Mouse (Mus musculus) lung, postnatal 25 days (tissue): ENCODE measurements around the gene Mad2l1bp.
A peak's percentile ranks its signal among the peaks of the same experiment; 100 is the strongest.

Experiments
- DNase-seq: peaks from one replicate; pipeline ENCODE4 v3.0.0; 2022; ENCODE audit warnings: low spot score

Gene Mad2l1bp

DNA sequence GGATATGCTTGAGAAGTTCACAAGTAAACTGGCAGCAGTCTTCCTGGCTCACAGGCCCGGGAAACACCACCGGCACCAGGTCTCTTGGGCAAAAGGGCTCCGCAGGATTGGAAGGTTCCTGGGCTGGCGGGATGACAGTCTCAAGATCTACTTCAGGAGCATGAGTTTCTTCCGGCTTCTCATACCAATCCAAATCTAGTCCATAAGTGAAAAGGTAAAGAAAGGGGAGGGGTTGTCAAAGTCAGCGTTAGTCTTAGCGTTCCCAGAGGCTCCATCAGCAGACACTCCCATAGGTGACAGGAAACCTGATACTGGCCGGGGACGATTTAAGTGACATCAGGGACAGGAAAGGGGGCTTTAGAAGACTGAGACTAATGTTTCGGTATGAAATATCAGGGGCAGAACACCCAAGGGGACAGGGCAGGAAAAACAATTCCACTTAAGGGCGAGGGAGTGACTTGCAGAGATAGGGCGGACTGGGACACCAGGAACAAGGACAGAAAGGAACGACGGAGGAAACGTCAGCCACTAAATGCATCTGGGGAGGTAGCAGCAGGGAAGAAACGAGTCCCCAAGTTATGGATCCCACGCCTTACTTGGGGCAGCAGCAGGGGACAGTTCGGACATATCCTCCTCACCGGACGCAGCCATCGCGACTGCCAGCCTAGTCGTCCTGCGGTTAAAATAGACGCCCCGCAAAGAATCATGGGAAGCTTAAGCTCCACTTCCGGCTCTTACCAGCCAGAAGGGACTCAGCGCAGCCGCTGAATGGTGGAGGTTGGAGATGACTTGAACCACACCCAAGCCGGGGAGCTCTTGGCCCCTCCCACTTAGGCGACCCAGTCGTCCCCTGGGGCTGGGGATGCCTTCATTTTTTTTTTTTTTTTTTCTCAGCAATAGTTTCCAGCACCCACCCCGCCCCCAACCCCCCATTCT lies at the start of gene Mad2l1bp:
TSS of gene Mad2l1bp (minus strand) at position 707 of the 936 bp plus-strand sequence.
- peak; percentile 96 for DNase-seq

- peak; percentile 19 for DNase-seq
Observed at GRCm38 (mm10) chr17:46203078-46203477, 49.7 kb upstream of the Mad2l1bp start.

DNA sequence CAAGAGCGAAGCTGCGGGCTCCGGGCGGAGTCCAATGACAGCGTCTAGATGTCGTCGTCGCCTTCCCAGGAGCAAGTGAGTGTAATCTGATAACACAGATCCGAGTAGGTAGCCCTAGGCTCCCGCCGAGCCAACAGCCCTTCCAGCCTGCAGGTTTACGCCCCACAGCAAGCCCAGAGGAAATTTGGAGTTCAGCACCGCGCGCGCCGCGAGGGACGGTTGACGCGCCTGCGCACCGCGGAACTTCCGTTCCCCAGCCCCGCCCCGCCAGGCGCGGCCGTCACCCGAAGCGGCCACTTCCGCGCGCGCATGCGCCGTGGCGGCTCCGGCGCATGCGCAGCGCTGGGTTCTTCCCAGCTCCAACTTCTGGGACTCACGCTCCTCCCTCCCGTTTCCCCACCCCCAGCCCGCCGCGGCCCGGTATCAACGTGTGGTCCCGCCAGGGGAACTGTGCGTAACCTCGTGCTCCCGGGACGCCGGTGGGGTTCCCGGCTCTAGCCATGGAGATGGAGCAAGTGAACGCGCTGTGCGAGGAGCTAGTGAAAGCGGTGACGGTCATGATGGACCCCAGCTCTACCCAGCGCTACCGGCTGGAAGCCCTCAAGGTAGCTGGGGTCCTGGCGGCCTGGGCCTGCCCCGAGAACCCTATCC lies 49.2 kb upstream of the Mad2l1bp start, which contains the start of the genes Polh and Xpo5:
TSS of gene Polh (minus strand) at position 225 of the 651 bp plus-strand sequence.
TSS of gene Xpo5 (plus strand) at position 362 of the 651 bp plus-strand sequence.
- DNase-seq: peak; percentile 92

DNA sequence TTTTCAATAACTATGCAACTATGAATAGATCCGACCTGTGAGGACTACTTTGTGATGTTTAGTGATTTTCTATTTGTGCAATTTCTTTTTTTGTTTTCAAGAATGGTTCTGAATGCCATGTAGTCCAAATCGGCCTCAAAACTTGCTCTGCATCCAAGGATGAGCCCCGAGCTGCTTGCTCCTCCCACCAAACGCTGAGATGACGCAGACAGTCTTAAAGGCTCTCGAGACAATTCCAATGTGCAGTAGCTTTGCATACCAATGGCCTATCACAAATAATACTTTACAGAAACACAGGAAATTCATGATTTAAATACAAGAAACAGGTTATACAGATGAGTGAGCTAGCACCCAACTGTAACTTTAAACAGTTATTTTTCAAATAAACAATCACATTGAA lies 47.8 kb upstream of the Mad2l1bp start:
- DNase-seq: no peak

- DNase-seq: no peak
Observed at GRCm38 (mm10) chr17:46188829-46189228, 35.5 kb upstream of the Mad2l1bp start.

DNA sequence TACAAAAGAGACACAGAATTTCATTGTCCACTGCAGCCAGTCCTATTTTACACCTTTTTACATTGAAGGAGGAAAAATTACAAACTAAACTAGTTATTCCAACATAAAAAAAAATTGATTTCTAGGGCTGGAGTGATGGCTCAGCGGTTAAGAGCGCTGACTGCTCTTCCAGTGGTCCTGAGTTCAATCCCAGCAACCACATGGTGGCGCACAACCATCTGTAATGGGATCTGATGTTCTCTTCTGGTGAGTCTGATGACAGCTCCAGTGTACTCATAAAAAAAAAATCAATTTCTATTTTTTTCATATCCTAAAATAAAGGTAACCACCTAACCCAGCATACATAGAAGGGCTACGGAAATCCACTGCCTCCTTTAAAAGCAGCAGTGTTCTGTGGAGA lies 28.9 kb upstream of the Mad2l1bp start:
- no peak for DNase-seq

- DNase-seq: peak; percentile 49
Observed at GRCm38 (mm10) chr17:46170538-46170937, 17.2 kb upstream of the Mad2l1bp start.

- DNase-seq: no peak
Observed at GRCm38 (mm10) chr17:46168768-46169167, 15.4 kb upstream of the Mad2l1bp start.

DNA sequence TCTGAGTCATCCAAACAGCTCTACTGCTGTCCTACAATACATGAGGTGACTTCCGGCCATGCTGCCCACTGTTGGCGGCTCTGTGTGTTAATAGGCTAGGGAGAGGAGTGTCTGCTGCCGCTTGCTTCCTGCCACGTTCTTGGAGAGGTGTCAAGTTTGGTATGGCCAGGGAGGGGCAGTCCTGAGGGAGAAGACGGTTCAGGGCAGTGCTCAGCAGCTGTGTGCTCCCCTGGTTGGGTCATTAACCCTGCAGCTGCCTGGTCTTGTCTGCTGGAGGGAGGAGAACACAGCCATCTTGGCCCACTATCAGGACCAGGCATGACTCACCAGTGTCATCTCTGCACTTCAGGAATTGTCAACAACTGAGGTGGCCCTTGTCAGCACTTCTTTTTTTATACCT lies 15.0 kb upstream of the Mad2l1bp start:
- DNase-seq: no peak

DNA sequence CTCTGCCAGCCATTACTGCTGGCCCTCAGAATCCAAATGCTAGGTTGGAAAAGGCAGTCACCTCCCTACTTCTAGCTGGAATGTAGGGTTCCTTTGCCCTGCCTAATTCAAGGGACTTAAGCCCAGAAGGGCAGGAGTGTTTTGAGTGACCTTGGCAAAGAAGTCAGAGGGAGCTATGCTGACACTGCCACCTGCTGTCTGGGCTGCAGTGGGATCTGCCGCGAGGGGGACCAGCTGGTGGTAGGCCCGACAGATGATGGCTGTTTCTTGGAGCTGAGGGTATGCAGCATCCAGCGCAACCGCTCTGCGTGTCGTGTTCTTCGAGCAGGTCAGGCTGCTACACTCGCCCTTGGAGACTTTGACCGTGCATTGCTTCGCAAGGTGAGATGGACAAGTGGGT lies 13.7 kb upstream of the Mad2l1bp start:
- DNase-seq: no peak

DNA sequence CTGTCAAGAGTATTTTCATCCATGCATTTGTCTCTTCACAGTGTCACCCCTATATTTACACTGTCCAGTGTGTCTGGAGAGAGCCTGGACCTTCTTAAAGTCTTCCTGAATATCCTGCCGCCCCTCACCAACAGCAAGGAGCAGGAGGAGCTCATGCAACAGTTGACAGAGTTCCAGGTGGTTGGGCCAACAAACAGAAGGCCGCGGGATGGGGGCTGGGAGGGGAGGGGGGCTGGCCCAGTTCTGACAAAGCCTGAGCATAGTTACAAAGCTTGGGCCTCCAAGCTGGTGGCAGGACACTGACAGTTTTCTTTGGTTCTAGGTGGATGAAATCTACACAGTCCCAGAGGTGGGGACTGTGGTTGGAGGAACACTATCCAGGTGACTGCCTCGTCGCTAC lies 12.9 kb upstream of the Mad2l1bp start:
- DNase-seq: no peak

DNA sequence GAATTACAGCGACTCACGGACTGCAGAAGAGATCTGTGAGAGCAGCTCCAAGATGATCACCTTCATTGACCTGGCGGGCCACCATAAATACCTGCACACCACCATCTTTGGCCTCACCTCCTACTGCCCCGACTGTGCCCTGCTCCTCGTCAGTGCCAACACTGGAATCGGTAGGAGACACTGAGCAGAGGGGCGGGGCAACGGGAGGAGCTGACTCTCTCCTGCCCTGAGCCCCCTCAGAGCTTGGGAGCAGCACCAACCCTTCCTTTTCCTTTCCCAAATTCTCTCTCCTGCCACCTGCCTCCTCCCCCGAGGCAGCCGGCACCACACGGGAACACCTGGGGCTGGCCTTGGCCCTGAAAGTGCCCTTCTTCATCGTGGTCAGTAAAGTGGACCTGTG lies 12.1 kb upstream of the Mad2l1bp start:
- DNase-seq: no peak

DNA sequence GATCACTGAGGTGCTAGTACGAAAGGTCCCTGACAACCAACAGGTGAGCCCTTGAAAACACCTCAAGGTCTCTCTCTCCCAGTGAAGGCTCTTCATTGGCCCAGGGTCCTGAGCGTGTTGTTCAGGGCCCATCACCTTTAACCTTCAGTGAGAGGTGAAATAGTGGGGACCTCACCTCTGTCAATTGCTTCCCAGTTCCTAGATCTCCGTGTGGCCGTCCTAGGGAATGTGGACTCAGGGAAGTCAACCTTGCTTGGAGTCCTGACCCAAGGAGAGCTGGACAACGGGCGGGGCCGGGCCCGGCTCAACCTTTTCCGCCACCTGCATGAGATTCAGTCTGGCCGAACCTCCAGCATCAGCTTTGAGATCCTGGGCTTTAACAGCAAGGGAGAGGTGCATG lies 11.4 kb upstream of the Mad2l1bp start:
- no peak for DNase-seq

- DNase-seq: no peak
Observed at GRCm38 (mm10) chr17:46164301-46164700, 10.9 kb upstream of the Mad2l1bp start.

DNA sequence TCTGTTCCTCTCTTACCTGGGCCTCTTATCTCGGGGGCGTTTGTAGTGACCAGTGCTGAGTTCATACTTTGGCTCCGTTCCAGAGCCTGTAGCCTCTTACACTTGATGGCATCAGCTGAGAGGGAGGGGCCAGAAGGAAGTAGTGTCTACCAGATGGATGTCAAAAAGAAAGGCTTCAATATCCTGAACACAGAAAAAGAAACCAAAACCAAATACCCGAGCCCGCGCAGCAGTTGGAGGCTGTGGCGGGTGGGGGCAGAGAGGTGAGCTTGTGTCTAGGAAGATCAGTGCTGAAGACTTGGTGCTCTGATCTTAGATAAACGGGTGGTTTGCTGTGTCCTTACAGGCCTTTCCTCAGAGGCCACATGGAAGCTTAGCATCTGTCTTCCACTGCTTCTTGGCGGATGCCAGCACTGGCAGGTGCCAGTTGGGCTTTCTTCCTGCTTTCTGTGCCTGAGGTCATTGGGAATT lies 9.6 kb upstream of the Mad2l1bp start:
- DNase-seq: peak; percentile 81

DNA sequence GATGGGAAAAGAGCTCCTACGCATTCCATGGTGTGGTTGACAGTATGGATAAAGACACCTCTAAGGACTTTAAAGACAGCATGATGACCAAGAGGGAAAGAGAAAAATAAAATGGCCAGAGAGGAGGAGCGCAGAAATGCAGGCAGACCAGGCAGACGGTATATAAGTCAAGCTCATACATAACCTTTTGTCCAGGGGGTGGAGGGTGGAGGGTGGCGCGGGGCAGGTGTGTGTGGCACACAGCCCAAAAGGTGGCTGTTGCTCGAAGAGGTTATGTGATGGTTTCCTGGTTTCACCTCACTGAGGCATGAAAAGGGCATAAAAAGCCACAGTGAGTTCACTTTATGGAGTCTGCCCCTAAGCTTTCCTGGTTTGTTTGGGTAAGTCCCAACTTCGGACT lies 9.2 kb upstream of the Mad2l1bp start:
- DNase-seq: no peak

DNA sequence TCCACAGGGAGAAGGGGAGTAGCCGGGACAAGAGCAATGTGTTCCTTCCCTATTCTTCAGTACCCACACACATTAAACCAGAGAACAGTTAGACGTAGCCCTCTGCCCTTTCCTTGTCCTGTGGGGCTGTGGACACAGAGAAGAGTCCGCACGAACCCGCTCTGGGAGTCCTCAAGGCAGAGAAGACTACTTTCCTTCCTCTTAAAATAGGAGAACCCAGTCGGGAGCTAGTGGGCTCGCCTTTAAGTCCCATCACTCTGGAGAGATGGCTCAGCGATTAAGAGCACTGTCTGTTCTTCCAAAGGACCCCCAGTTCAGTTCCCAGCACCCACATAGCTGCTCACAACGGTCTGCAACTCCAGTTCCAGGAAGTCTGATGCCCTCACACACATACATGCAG lies 8.4 kb upstream of the Mad2l1bp start:
- no peak for DNase-seq

DNA sequence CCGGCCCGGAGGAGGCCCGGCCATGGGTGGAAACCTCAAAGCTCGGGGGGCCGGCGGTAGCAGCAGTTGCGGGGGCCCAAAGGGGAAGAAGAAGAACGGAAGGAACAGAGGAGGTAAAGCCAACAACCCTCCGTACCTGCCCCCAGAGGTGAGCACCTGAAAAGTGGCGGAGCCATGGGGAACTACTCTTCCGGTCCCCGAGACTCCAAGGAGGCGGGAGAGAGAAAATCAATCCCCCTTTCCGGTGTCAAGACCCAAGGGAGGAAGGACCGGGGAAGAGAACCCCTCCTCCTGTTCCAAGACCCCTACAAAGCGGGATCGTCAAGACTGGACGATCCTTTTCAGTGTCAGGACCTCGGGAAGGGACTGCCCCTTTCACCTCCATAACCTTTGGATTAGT lies 7.8 kb upstream of the Mad2l1bp start:
- DNase-seq: no peak

DNA sequence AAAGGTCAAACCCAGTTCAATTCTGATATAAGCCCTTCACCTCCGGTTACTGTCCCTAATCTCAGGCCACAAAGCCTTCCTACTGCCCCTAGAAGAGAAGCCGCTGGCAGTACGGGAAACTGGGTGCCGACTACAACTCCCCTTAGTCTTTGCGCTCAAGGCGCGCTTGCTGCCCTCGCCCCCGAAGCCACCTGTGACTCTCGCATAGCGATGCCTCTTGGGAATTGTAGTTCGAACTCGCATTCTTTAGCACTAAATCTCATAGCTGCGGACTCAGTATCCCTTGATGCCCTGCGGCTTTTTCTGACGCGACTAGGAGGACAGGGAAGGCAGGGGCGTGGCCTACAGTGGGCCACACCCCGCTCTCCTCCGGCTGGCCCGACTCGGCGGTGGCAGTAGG lies 7.3 kb upstream of the Mad2l1bp start, which contains the start of gene Gtpbp2:
TSS of gene Gtpbp2 (plus strand) at position 347 of the 400 bp plus-strand sequence.
- DNase-seq: peak; percentile 99

GRCm38 (mm10) chr17:46160090-46160662 lies 6.8 kb upstream of the Mad2l1bp start:
- DNase-seq: peak; percentile 96

GRCm38 (mm10) chr17:46159236-46159635 lies 5.9 kb upstream of the Mad2l1bp start:
- no peak for DNase-seq

DNA sequence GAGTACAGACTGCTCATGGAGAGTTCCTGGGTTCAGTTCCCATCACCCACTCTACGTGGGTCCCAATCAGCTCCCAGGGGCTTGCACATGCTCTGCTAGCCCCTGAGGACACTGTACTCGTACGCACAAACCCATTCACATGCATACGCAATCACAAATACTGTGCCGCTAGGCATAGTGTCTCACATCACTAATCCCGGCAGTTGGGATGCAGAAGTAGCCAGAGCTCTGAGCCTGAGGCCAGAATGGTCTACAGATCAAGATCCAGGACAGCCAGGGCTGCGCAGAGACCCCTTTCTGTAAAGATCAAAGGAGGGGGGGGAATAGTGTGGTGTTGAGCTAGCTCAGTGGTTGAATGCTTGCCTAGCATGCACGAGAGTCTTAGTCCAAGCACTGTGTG lies 3.8 kb upstream of the Mad2l1bp start:
- DNase-seq: no peak

DNA sequence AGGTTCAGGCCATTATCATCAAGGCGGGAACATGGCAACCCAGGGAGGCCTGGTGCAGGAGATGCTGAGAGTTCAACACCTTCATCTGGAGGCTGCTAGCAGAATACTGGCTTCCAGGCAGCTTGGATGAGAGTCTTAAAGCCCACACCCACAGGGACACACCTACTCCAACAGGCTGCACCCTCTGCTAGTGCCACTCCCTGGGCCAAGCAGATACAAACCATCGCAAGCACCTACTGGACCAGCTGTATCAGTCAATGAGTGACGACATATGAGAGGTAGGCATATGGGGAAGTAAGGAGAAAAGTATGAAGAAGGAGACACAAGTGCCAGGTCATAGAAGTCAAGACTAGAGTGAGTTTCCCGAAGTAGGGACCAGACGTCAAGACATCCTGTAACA lies 3.3 kb upstream of the Mad2l1bp start:
- no peak for DNase-seq
